Mouse (Mus musculus) common myeloid progenitor, adult 5-6 weeks (primary cell): ENCODE data around the gene Olfr1263. TPM values are rescaled to one million over a fixed set of nuclear protein-coding genes. Genes with fewer than 3 reads are reported as not detected.

Source experiments
- ATAC-seq: replicated peaks from 2 replicates; pipeline ENCODE4 v1.8.0; 2016; ENCODE audit warnings: low read depth, mild to moderate bottlenecking, moderate TSS enrichment, inconsistent platforms; ENCODE audit not compliant: poor library complexity, severe bottlenecking
- total RNA-seq: library from RNA; stranded (forward); fragments of 200-1000, 187-1606 nt; gene quantifications from 2 replicates; pipeline ENCODE4 v1.2.3, GENCODE M21; 2017

Olfr1263 gene
- not detected in 2 replicates for total RNA-seq

DNA sequence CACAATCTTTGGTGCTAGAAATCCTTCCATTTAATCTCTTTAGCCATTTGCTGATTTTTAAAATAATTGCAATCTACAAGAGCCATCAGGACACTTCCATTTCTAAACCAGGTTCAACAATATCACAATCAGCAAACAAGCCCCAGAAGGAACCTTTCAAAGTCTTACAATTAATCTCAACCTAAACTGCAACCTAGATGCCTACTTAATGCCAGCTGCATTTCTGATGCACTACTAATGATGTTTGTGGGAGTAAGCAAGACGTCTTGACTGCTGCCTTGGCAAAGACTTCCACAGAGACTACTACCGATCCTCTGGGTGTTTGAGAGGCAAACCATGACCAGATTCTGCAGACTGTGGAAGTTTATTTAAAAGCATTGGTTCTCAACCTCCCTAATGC, at the start of gene Olfr1263:
TSS of gene Olfr1263 (plus strand) at position 301 of the 400 bp plus-strand sequence.
- ATAC-seq, result no peak

DNA sequence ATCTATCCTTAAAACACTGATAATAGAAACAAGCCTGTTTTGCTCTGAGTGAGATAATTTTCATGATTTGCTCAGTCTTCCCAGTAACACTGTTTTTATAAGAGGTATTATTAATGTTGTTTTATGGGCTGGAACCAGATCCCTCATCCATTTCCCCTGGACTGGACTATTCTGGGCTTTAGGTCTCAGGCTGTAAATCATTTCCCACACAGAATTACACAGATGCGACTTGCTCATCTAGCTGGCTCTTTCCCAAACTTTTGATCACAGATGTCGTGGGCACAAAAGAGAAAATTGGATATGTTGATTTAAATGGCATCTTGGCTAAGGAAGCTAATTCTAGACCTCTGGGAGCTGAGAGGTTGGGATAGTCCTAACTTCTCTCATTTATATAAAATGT, 37.7 kb upstream of the Olfr1263 start, which contains the start of gene Olfr1260:
TSS of gene Olfr1260 (plus strand) at position 157 of the 400 bp plus-strand sequence.
- ATAC-seq, result no peak

DNA sequence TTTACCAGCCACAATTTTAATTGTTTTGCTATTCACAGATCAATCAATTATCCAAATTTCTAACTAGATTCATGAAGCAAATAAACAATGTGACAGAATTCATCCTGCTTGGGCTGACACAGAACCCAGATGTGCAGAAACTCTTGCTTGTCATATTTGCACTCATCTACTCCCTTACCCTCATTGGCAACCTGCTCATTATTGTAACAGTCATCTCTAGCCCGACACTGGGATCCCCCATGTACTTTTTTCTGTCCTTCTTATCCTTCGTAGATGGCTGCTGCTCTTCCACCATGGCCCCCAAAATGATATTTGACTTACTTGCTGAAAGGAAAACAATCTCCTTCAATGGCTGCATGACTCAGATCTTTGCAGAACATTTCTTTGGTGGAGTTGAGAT, 34.2 kb upstream of the Olfr1263 start:
- ATAC-seq, result no peak

DNA sequence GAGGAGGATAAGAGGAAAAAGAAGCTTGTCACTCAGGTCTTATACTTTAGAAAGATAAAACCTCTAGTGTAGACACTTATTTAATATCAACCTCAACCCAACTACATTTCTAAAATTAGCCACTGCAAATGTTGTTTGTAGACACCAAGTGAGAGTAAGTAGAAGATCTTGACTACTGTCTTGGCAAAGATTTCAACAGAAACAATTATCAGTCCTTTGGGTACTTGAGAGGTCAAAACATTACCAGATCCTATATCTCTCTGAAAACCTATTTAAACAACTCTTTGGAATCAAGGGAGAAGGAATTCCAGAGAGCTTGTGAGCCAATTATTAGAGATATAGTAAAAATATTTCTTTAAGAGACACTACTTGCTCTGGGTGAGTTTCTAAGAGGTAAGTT, 21.0 kb upstream of the Olfr1263 start, which contains the start of gene Olfr1261:
TSS of gene Olfr1261 (plus strand) at position 301 of the 400 bp plus-strand sequence.
- no peak for ATAC-seq

DNA sequence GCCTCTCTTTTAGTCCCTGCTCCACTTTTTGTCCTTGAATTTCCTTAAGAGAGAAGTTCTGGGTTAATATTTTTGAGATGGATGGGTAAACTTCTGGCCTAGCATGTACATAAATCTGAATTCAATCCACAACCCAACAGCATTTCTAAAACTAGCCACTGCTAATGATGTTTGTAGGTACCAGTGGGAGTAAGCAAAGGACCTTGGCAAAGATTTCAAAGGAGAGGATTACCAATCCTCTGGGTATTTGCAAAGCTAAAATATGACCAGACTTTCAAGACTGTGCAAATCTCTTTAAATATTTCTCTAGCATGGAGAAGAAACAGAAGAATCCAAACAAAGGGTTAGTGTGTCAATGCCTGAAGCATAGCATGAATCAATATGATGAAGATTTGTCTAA, 12.1 kb upstream of the Olfr1263 start, which contains the start of gene Olfr1262:
TSS of gene Olfr1262 (plus strand) at position 301 of the 400 bp plus-strand sequence.
- no peak for ATAC-seq

DNA sequence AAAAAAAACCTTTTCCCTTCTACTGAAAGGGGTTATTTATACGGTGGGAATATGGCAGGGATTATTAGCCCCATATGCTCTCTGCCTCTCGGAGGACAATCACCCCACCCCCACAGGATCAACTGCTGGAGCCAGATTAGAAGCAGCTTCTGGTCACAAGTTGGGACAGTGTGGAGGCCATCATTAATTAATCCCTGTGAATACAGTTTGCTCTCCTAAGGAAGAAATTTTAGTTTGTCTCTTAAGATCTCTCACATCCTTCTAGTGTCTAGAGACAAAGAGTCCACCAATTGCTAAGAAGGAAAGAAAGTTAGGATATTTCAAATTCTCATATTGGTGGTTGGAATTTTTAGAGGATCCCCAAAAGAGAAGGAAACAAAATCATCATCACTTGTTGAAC, 13.5 kb downstream of the Olfr1263 start, which contains the start of gene Olfr1264:
TSS of gene Olfr1264 (minus strand) at position 101 of the 400 bp plus-strand sequence.
- ATAC-seq, result no peak

DNA sequence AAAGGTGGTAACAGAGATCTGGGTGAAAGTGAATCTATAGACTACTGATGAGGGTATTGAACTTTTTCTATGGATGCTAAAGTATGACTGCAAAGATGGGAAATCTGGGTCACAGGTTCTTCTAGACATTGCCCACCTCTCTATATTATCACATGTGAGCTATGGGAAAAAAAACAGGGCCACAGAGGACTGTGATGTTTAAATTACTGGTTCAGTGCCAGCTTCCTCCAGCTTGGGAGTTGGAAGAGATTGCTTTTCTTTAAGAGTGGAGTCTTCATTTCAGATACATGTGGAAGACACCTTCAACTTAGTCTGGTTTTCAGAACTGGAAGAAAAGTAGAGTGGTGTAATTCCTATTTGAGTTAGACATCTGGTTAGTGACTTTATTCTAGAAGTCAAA, 23.1 kb downstream of the Olfr1263 start, which contains the start of gene Olfr1265:
TSS of gene Olfr1265 (plus strand) at position 301 of the 400 bp plus-strand sequence.
- no peak for ATAC-seq

DNA sequence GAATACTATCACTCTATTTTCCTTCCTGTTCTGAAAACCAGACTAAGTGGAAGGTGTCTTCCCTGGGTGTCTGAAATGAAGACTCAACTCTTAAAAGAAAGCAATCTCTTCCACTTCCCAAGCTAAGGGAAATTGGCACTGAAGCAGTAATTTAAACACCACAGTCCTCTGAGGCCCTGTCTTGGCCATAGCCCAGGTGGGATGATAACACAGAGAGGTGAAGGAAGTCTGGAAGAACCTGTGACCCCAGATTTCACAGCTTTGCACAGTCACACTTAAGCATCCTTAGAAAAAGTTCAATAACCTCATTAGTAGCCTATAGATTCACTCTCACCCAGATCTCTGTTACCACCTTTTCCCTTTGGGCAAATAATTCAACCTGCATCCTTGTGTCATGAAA, 51.6 kb downstream of the Olfr1263 start, which contains the start of gene Olfr140:
TSS of gene Olfr140 (minus strand) at position 101 of the 400 bp plus-strand sequence.
- ATAC-seq, result no peak

Other genes with a start within 250 kb of the Olfr1263 start
- gene Olfr1254, start 218.5 kb upstream of the Olfr1263 start, total RNA-seq, result not detected in 2 replicates
- gene Olfr1255, start 200.1 kb upstream of the Olfr1263 start, total RNA-seq, result not detected in 2 replicates
- not detected in 2 replicates for gene Olfr1256, start 170.6 kb upstream of the Olfr1263 start, total RNA-seq
- not detected in 2 replicates for gene Olfr48, start 163.9 kb upstream of the Olfr1263 start, total RNA-seq
- not detected in 2 replicates for gene Olfr1257, start 133.7 kb upstream of the Olfr1263 start, total RNA-seq
- not detected in 2 replicates for gene Olfr1258, start 84.8 kb upstream of the Olfr1263 start, total RNA-seq
- not detected in 2 replicates for gene Olfr1259, start 63.5 kb upstream of the Olfr1263 start, total RNA-seq
- gene Olfr1260, start 37.8 kb upstream of the Olfr1263 start, total RNA-seq, result not detected in 2 replicates
- not detected in 2 replicates for gene Olfr1261, start 20.9 kb upstream of the Olfr1263 start, total RNA-seq
- not detected in 2 replicates for gene Olfr1262, start 12.0 kb upstream of the Olfr1263 start, total RNA-seq
- gene Olfr1264, start 13.4 kb downstream of the Olfr1263 start, total RNA-seq, result not detected in 2 replicates
- gene Olfr1265, start 23.2 kb downstream of the Olfr1263 start, total RNA-seq, result not detected in 2 replicates
- gene Olfr140, start 51.5 kb downstream of the Olfr1263 start, total RNA-seq, result not detected in 2 replicates
- gene Olfr1269, start 109.3 kb downstream of the Olfr1263 start, total RNA-seq, result not detected in 2 replicates
- not detected in 2 replicates for gene Olfr32, start 130.2 kb downstream of the Olfr1263 start, total RNA-seq
- gene Olfr1270, start 141.0 kb downstream of the Olfr1263 start, total RNA-seq, result not detected in 2 replicates
- not detected in 2 replicates for gene Olfr1506, start 212.4 kb downstream of the Olfr1263 start, total RNA-seq
- gene Olfr142, start 245.5 kb downstream of the Olfr1263 start, total RNA-seq, result not detected in 2 replicates